Mouse (Mus musculus) large intestine, adult 2 months (tissue): ENCODE measurements around the gene Chpf. TPM values are rescaled to one million over a fixed set of nuclear protein-coding genes. Genes with fewer than 3 reads are reported as not detected.

Experiments used
- DNase-seq: peaks from one replicate; pipeline ENCODE4 v3.0.0-alpha.2; 2012; ENCODE audit warnings: low read depth, low spot score
- WGBS: fragments of 180-500 bp; shearing (Covaris S2); methylation state at CpG from one replicate; pipeline ENCODE4 v1.1.7; 2018; 5-methylcytosine and 5-hydroxymethylcytosine counted together
- polyA plus RNA-seq: library from polyadenylated mRNA; depleted of rRNA; stranded (reverse); fragments of >200 nt; gene quantifications from 2 replicates; pipeline ENCODE4 v1.2.3, GENCODE M21; 2012

Gene Chpf
- polyA plus RNA-seq, 1 experiment, result 25.1 TPM

DNA sequence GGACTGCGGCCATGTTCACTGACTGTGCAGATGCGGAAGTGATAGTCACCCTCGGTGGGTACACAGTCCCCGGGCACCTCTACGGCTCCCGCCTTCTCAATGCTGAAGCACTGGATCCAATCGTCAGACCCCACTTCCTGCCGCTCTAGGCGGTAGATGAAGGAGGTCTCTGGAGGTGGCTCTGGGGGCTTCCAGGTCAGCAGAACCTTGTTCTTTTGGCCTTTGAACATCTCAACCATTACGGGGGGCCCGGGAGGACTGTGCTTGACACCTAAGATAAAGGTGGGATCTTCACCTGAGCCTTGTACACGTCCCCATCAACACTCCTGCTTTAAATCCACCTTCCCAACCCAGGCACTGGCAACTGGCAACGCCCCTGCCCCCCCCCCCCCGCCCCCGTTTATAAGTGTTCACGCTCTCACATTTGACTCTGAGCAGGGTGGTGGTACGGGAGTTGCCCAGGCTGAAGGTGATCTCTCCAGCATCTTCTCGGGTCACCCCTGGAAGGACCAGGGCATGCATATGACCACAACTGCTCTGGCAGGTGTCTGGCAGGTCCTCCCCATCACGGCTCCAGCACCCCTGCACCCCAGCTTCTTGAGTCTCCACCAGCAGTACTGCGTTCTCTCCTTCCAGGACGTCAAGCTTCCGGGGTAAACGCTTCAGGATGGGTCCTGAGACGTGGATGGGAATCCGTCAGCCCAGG, 24.0 kb upstream of the Chpf start:
- no peak for DNase-seq
- WGBS, result 87% methylated on average over 25 of the region's 25 CpGs

DNA sequence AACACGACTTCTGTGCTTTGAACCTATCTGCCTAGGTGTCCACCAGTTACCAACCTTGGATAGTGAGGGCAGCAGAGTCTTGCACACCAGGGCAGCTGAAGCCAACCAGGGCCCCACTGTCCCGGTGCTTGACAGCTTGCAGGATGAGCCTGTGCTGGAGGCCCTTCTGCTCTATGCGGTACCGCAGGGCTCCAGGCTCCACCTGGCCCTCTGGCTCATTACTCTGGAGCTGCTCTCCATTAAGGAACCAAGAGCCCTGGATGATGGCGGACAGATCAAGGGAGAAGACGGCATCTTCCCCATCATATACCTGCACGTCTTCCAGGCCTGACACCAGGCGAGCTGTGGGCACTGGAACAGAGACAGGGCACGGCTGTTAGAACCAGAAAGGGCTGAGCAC, 22.8 kb upstream of the Chpf start:
- DNase-seq, result no peak
- 94% methylated on average over 9 of the region's 9 CpGs for WGBS

GRCm38 (mm10) chr1:75499441-75499840, 20.3 kb upstream of the Chpf start:
- DNase-seq, result no peak
- WGBS, result 72% methylated on average over 7 of the region's 7 CpGs

- no peak for DNase-seq
- WGBS, result 87% methylated on average over 4 of the region's 4 CpGs
These were observed 19.8 kb upstream of the Chpf start for GRCm38 (mm10) chr1:75498897-75499296.

DNA sequence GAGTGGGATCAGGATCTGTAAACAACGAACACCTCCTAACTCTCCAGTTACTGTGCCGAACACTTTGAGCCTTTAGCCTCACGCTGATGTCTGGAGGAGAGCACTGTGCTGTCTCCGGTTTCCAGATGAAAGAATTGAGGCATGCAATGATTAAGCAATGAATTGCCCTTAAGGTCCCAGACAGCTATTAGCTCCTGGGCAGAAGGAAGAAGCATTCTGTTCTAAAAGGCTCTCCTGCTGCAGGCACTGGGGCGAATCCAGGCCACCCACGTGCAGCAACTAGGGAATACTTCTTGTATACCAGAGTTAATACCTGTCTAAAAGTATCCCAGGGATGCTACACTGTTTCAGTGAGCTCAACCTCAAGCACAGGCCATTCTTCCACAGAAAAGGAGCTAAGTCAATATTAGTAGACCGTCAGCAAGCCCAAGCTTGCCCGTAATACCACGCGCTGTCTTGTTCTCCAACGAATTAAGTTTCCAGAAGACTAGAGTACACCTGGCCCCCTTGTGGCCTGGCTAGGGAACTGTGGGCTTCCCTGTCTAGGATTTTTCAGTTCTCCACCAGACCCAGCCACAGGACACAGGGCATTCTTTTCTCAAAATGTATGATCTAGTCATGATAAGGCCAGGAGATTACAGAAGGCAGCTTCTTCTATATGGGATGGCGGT, 15.9 kb upstream of the Chpf start:
- WGBS, result 50% methylated on average over 12 of the region's 12 CpGs
- DNase-seq, result no peak

- no peak for DNase-seq
- WGBS, result 80% methylated on average over 24 of the region's 24 CpGs
These were observed 13.6 kb upstream of the Chpf start for GRCm38 (mm10) chr1:75492579-75493170.

- whole genome bisulfite sequencing, result 88% methylated on average over 34 of the region's 34 CpGs
- DNase-seq, result no peak
These were observed 11.9 kb upstream of the Chpf start for GRCm38 (mm10) chr1:75490785-75491551.

DNA sequence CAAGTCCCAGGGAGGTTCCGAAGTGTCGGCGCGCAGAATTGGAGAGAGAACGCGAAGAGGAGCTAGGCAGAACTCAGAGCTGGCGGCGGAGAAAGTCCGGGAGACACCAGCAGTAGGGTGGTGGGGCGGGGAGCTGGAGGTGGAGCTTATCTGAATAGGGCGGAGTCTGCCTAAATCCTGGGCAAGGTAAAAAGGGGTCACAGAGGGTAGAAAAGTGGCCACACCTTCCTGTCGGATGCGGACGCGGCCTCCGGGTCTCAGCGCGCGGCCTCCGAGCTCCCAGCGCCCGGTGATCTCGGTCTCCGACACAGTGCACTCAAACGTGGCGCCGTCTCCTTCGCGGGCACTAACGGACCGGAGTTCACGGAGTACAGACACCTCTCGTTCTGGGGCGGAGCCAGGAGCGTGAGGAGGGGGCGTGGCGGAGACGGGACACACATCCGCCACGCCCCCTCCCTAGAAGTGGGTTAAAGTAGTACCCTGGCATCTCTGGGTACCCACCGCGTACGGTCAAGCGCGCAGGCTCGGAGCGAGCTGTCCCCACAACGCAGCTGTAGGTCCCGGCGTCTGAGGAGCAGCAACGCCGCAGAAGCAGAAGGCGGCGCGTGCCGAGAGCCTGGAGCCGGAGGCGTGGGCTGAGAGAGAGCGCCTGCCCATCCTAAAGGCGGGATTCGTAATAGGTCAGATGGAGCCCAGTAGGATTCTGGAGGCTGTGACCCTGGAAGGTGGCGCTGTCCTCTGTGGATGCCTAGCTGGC, 8.5 kb upstream of the Chpf start:
- DNase-seq, result no peak
- under 1% methylated on average over 62 of the region's 62 CpGs for WGBS

DNA sequence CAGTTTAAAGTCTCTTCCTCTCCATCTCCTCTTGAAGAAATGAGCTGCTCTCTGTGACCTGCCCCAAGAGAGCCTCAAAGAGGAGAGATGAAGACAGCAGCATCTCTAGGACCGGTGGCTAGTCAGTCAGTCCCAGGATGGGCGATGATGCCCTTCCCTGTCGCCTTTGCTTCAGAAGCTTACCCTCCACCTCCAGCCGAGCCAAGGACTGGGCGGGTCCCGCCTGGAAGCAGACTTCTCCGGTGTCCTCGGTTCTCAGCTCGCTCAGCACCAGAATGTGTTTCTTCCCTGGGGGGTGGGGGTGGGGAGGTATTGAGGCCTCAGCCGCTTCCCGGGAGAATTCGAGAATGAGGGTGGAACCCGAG, 7.9 kb upstream of the Chpf start:
- DNase-seq, result no peak
- WGBS, result 8% methylated on average over 13 of the region's 13 CpGs

- no peak for DNase-seq
- 23% methylated on average over 24 of the region's 24 CpGs for WGBS
These were observed 7.5 kb upstream of the Chpf start for GRCm38 (mm10) chr1:75486561-75486960.

DNA sequence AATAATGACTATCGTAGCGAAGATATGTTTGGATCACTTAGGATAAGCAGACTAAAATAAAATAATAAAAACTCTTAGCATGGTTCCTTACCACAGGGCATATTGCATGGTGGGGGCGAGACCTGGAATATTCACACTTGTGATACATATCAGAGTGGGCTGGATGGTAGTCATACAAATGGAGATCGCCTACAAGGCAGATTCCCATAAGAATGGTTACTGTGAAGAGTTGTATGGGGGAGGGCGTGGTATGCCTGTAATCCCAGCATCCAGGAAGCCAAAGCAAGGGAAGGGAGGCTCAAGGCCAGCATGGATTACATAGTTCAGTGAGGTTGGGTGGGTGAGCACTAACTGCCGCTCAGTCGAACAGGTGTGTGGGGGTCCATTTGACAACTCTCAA, 1.6 kb upstream of the Chpf start:
- 85% methylated on average over 7 of the region's 7 CpGs for WGBS
- no peak for DNase-seq

GRCm38 (mm10) chr1:75480036-75480435, 929 bp upstream of the Chpf start:
- DNase-seq, result no peak
- 20% methylated on average over 13 of the region's 13 CpGs for WGBS

DNA sequence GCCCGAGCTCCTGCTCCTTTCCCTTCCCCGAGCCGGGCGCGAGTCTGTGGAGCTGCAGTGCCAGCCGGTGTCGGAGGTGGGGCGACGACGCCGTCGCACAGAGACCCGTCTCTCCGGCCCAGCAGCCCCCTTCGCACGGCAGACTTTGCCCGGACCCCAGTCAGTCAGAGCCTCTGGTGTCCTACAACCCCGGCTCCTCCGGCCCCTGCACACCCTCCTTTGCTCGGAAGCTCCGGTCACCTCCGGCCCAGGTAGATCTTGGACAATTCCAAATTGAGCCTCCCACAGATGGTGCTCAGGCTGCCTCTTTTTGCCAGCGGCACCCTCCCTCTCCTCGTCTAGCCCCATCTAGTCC, 505 bp upstream of the Chpf start:
- 2% methylated on average over 24 of the region's 24 CpGs for WGBS
- DNase-seq, result no peak

GRCm38 (mm10) chr1:75478497-75478896, 610 bp downstream of the Chpf start:
- DNase-seq, result no peak
- WGBS, result 1% methylated on average over 22 of the region's 25 CpGs

GRCm38 (mm10) chr1:75477966-75478290, 1.2 kb downstream of the Chpf start:
- no peak for DNase-seq
- WGBS, result 46% methylated on average over 3 of the region's 3 CpGs

- 17% methylated on average over 35 of the region's 35 CpGs for WGBS
These were observed 1.7 kb downstream of the Chpf start for GRCm38 (mm10) chr1:75477264-75477965.

GRCm38 (mm10) chr1:75476441-75476840, 2.7 kb downstream of the Chpf start:
- DNase-seq, result no peak
- WGBS, result 98% methylated on average over 11 of the region's 11 CpGs

More at GRCm38 (mm10) chr1:75477264-75477965, 1.7 kb downstream of the Chpf start:
- DNase-seq, result peak; percentile 43

- 73% methylated on average over 17 of the region's 17 CpGs for WGBS
- no peak for DNase-seq
These were observed 9.8 kb downstream of the Chpf start for GRCm38 (mm10) chr1:75469287-75469825.
